Mouse (Mus musculus): ENCODE results near the gene Fryl.

- no peak for TF ChIP-seq GATA1 (IDR thresholded peaks at IDR 0.05; ENCODE audit: borderline replicate concordance, low read length)
- TF ChIP-seq FLI1 (IDR thresholded peaks at IDR 0.05; ENCODE audit: low read length): no peak
These were observed 111.4 kb downstream of the Fryl start for GRCm38 (mm10) chr5:73144987-73145386.
